Mouse (Mus musculus) heart, postnatal 4 days (tissue): ENCODE measurements around the gene Lgr4. TPM values are rescaled to one million over a fixed set of nuclear protein-coding genes. Genes with fewer than 3 reads are reported as not detected.

Source experiments
- DNase-seq: peaks from one replicate; pipeline ENCODE4 v3.0.0; 2021
- total RNA-seq, 2 experiments: library from RNA; stranded (reverse); gene quantifications; 2 replicates each; pipeline ENCODE4 v1.2.3; 2021

The Lgr4 gene
- total RNA-seq, 2 experiments from 2014 or later, result 44.6 to 49.1 TPM

DNA sequence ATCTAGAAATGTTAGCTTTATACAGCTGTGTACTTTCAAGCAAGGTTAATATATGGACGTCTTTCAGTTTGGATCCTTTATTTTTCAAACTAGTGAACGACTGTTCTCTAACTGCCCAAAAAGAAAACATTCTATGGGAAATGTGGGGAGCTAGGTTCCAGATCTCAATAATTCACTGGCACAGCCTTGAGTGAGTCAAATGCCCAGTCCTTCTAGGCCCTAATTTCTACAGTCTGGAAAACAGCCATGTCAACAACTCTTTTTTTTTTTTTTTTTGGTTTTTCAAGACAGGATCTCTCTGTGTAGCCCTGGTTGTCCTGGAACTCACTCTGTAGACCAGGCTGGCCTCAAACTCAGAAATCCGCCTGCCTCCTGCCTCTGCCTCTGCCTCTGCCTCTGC, 4.9 kb downstream of the Lgr4 start:
- no peak for DNase-seq

DNA sequence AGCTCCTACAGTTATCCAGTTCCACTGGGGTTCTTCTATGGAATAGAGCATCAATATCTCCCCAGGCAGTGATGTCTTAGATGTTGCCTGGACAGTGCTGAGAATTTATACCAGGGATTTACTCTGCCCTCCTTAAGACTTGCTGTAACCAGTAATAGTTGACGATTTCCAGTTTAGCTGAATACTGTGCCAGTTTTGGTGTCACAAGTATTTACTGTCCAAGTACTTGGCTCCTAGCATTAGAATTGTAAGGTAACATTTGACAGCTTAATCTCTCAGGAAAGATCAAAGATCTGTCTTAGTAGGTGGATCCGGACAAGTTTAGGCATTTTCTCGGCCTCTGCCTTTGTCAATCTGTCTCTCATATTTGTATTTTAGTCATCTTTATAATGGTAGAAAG, 5.6 kb downstream of the Lgr4 start:
- DNase-seq, result no peak

DNA sequence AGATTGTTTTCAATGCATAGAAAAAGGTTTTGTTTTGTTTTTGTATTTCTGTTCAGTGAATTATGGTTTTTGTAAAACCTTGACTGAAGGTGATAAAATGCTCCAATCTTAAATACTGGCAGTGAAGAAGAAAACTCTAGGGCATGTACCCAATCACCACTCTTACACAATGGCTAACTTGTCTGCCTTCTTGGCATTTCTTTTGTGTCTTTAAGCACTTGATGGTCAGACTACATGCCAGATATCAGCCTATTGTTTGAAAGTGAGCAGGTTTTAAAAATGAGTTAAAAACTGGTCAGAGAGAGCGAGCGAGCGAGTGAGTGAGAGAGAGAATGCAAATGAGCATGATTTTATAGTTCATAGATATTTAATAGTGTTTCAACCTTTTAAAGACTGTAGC, 6.5 kb downstream of the Lgr4 start:
- no peak for DNase-seq

DNA sequence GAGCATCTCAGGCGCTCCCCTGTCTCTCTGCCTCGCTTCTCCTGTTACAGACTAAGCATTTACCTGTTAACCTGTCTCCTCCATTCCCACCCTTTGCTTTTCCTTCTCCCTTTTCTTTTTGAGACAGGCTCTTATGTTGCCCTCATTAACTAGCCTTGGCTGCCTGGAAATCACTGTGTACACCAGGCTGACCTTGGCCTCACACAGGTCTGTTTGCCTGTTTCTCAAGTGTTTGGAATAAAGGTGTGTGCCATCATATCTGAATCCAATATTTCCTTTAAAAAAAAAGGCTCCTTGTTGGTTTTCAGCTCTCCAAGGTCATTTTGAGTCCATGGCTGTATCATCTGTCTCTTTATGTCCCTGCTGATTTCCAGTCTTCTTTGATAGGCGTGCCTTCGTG, 9.5 kb downstream of the Lgr4 start:
- DNase-seq, result no peak

DNA sequence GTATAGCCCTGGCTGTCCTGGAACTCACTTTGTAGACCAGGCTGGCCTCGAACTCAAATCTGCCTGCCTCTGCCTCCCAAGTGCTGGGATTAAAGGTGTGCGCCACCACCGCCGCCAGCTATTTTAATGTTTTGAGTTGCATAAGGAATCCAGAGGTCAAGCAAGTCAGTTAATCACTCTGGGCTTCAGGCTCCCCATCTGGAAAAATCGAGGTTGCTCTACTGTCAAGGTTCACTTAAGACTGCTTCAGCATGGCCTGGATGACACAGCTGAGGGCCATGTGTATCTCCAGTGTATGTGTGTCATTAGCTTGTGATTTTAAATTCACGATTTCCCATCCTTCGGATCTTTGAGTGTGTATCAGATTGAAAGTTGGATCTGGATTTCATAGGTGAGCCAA, 10.0 kb downstream of the Lgr4 start:
- DNase-seq, result no peak

DNA sequence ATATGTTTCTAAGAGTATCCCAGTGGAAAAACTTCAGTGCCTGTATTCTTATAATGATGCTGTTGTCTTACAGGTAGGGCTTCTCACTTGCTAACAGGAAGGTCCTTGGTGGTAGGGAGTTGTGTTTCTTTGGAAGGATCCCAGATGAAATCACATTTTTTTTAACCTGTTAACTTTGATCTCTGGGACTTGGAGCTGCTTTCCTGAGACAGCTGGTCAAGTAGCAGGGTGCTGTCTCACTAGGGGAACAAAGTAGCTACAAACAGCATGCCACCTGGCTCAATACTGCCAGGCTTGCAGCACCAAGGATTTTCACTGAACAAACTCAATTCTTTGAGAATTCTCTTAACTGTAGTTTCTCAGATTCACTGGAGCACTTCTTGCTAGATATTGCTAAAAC, 10.4 kb downstream of the Lgr4 start:
- no peak for DNase-seq

DNA sequence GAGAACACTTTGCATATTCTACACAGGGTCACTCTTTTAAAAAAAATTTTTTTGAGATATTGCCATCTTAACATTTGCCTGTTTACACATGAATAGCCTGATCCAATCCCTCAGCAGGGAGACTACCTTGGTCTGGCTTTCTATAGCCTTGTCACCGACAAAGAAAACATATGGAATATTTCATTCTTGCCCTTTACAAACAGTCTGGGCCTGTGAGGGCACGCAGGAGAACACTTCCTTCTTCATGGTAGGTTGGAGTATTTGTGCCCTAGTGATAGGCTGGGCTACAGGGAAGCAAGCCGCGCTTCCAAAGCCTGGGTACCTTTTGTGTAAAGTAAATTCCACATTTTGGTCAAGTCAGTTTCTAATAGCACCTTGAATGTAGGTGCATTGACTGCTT, 11.3 kb downstream of the Lgr4 start:
- no peak for DNase-seq

DNA sequence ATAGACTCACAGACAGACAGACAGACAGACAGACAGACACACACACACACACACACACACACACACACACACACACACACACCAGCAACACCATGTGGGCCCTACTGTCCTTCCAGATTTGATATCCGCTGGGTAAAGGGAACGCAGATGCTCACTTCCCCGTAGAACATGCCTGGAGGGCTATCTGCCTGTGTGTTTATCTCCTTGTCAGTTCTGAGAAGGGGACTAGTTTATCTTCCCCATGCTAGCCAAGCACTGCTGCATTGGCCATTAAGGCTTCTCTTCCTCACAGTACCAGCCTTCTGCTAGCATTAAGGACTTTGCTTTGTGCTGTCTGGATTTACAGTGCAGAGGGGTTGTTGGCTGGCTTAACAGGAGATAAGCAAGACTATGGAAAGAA, 11.8 kb downstream of the Lgr4 start:
- no peak for DNase-seq

DNA sequence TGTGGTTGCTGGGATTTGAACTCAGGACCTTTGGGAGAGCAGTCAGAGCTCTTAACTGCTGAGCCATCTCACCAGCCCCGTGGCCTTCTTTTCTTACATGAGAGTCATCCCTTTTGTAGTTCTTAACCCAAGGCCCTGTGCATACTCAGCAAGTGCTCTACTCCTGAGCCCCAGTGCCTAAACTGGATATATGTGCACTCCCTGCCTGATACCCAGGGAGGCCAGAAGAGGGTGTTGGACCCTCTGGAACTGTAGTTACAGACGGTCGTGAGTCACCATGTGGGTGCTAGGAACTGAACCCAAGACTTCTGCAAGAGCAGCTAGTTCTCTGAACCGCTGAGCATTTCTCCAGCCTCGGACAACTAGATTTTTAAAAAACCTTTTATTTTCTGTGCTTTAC, 12.9 kb downstream of the Lgr4 start:
- no peak for DNase-seq

DNA sequence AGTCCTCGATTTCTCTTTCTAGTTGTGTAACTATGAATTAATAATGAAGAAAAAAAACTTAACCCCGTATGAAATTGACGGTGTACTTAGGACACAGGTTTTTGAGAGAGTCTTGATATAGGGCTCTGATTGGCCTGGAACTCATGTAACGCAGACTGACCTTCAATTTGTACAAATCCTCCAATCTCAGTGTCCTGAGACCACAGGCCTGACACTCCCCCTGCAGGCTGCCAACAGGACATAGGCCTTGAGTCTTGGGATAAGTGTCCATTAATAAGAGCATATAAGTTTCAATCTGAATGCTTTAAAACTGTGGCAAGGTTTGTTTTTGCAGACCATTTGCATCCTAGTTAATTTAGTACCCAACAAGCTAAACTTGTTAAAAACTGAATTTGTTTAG, 13.3 kb downstream of the Lgr4 start:
- DNase-seq, result no peak

DNA sequence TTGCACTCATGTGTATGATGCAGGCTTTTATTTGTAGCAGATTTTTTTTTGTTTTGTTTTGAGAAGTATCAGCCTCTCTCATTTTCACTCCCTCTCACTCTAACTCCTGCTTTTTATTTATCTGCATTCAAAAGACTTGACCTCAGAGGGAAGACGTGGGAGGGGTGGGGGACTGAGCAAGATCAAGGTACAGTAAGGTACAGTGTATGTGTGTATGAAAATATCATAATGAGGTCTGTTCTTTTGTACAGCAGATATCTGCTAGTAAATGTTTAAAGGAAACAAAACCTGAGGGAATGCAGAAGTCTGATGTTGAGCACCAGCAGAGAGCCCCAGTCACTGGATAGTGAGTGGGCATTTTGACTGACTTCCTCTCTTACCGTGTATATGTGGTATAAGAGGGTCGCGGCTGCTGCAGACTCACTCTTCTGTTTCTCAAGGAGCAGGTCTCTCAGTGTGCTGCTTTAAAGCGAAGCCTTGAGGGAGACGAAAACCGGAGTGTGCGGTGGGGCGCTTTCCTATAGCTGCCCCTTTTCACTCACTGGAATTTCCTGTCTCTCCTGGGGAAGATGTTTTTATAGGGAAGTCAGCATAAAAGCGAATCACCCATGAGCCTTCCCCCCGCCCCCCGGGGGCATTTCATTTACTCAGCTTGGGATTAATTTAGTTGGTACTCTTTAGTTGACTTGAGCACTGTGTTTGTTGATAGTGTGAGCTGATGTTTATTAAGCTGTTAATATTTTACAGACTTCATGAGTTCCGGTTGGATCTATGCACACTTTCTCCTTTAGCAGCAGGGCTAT, 14.7 kb downstream of the Lgr4 start:
- DNase-seq, result no peak

DNA sequence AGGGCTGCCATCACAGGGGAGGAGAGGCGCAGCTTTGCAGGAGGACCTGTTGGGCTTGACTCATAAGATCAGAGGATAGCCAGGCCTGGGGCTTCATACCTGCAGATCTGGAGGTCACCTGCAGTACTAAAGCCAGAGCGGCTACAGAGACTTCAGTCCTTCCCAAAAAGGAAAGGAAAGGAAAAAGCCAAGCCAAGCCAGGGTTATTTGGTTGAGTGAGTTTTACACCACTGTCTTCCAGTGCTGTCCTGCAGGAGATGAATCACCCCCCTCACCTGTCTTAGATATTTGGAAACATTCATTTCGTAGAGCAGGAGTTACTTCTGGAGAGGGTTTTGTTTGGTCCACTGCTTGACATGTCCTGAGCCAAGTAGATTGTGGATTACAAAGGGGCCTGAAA, 15.7 kb downstream of the Lgr4 start:
- no peak for DNase-seq

DNA sequence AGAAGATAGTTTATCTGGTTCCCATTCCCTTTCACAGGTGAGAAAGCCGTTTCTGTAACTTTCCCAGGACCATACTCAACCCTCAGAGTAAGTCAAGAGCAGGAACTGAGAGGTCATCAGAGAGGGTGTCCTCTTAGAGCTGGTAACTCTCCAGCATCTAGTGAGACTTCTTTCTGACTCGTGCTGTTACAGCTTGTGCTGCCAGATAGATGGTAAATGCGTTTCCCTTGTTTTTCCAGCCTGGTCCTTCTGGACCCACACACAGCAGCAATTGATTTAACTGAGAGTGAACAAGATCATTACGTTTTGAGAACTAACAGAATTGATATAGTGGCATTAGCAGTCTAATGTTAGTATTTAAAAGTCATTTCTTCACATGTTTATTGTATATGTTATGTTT, 16.6 kb downstream of the Lgr4 start:
- DNase-seq, result no peak

DNA sequence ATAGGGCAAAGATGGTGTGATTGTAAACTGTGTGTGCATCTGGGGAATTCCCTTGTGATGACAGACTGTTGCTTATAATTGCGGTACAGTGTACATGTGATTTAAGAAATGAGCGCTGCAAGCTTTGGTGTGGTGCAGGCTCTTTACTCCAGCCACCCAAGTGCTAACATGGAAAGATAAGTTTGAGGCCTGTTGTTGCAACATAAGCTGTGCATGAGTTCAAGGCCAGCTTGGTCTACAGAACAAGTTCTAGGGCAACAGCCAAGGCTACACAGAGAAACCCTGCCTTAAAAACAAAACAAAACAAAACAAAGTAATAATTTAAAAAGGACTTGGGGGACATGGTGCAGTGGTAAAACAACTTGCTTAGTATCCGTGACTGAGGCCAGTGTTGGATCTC, 17.7 kb downstream of the Lgr4 start:
- no peak for DNase-seq

DNA sequence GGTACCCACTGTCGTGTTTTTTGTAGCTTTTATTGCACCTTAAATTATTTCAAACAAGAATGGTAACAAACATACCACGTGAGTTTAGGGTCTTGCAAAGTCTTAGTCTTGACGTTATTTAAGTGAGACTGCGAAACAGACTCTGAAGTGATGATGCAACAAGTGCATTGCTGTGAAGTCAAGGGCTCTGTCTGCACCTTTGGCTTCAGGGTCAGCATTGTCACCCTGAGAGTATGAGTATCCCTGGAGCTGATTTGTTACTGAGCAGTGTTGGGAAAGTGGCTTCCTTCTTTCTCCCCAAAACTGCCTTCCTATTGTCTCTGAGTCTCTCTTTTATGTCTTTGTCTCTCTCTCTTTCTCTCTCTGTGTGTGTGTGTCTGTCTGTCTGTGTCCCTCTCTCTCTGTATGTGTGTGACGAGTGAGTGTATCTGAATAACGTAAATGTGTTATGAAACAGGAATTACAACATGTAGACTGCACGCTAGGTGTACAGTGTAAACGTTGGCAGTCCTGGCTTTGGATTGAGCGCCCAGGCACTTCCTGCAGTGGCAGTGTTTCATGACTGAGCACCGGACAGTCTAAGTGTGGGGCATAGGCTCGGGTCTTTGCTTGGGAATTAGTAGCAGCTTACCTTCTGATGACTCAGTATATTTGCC, 18.4 kb downstream of the Lgr4 start:
- no peak for DNase-seq

DNA sequence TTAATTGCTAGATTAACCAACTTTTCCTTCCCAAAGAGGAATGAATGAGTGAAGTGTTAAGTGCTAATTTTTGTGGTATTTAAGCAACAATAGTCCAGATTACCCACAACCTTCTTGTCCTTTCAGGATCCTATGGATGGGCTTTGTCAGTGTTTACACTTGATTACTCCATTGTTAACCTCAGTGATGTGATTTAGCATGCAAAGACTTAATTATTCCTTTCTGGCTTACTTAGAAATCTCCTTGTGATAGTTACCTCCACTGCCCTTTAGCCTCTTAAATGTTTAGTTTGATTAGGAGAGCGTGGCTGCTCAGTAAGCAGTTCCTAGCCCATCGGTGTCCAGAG, 18.9 kb downstream of the Lgr4 start:
- no peak for DNase-seq

DNA sequence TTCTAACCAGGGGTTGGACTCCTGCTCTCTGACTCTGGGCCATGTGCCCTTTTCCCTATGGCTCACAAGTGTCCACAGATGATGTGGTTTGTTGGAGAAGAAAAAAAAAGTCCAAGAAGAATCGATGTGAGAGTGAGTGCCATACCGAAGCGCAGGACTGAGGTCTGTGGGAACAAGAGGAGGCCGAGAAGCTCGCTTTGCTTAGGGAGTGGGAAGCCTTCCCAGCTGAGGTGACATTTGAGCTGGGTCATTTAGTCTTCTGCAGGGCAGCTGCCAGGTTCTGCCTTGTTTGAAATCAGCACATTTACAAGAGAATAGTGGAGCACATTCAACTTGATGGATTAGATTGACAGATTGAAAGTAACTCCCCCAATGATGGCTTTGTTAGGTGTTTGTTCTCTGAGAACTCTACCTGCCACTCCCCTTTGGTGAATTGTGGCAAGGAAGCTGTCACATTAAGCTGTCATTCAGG, 24.6 kb downstream of the Lgr4 start:
- no peak for DNase-seq

DNA sequence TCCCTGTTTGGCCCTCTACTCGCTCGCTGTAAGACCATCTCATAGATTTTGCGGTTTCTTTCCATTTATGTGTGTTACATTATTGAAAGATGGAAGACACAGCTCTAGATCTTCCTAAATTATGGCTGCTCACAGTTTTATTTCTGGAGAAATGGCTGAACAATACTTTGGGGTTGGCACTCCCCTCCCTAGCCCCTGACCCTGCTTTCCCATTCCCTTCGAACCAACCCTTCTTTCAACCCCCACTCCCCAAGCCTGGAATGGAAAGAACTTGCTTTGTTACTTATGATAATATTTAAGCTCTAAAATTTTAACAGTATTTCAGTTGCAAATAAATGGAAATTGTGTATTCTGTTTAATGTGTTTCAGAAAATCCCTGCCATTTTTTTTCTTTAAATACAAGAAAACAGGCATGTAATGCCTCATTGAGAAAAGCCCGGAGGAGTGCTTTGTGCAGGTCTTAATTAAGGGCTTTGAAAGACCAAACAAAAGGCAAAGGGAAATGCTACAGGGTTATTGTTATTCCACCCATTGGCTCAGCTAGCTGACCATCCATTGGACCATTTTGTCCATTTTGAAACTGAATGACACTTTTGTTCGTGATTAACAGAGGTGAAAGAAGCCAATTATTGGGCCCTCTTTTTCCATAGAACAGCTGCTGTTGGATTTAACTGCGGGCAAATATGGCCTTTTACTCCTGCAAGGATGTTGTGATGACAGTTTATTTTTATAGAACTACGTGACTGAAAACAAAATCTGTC, 25.5 kb downstream of the Lgr4 start:
- DNase-seq, result no peak

DNA sequence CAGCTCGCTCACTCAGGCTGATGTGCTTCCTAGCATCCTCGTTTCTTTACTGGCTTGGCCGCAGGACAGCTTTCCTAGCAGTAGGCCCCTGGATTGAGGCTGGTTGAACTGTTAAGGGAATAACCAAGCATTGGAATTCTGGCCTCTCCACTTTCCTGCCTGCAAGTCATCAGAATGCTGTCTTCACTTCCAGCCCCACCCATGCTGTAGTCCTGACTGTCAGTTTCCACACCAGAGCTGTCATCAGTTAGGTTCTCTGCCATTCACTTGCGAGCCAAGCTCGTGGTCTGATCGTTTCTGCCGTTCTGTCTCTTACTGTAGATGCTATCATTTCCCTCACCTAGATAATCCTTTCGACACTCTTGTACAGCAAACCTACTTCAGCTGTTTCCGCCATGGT, 27.5 kb downstream of the Lgr4 start:
- peak; percentile 61 for DNase-seq

DNA sequence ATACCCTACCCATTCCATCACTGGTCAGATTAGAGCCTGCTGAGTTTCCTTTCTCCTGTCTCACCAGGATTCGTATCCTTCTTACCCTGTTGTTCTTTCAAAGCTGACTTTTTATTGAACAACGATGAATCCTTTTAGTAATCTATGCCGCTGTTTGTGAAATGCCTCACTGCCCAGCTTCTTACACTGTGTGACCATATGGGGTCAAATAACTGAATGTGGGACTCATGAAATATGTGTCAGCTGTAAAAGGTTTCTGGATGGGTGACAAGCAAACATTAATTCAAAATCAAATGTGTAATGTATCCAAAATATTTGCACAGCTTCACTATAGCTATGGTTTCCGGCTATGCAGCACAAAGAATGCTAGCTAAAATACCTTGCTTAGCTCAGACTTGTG, 28.1 kb downstream of the Lgr4 start:
- DNase-seq, result no peak

DNA sequence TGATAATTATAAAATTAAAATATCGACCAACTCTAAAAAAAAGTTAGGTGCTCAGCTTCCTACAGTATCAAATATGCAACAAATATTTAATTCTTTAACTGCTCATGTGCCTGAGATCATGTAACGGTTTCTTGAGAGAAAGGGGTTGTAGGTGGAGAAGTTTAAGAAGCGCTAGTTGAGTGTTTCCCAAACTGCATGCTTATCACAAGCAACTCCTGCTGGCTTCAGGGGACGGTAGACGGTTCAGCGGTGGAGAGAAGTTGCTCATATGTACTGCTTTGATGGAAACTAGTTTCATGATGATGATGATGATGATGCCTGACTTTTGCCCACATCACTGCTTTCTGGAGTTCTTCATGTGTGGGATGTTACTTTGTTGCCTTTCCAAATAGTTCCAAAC, 29.0 kb downstream of the Lgr4 start:
- DNase-seq, result no peak

DNA sequence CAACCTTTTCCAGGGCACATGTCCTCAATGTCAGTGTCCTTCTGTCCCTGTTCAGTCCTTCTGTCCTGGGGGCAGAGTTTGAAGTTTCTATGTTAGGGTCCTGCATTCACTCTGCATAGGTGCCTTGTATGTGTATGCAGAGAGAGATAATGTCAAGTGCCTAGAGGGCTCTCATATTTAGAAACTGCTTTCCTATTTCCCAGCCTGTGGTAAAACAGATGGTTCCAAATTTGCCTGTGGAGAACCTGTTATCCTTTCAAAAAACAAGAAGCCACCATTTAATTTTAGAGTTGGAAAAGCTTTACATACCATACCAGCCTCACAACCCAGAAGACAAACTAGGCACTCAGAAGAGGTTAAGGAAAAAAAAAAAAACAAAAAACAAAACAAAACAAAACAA, 32.1 kb downstream of the Lgr4 start:
- no peak for DNase-seq

DNA sequence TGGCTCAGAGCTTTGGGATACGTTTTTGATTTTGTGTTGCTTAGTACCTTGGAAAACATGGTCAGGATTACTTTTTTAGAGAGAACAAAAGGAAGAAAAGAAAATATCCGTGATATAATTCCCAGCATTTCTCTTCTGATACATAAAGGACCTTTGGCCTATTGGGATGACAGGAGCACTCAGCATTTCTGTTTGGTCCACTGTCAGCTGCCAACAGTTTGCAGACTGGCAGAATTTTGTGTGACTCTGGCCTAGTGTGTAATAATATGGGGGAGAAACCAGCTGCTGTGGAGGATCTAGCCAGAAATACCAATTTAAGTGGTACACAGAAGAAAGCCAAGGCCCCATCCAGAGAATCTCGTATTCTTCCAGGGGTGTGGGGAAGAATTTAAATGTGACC, 32.9 kb downstream of the Lgr4 start:
- no peak for DNase-seq

DNA sequence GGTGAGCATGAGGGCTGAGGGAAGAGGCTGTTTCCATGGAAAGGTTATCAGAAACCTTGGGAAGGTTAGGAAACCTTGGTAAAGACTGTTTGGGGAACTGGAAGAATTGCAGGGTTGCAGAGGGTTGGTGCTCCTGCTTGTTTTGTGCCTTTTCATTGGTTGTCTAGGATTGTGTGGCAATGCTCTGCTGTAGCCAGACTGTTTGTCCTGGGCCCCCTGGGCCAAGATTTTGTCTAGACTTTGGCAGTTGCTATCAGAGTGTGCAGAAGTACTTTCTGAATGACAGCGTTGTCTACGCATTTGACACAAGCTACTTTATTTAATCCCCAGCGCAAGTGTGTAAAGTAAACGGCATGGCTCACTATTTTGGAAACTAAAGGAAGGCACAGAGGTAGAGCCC, 33.6 kb downstream of the Lgr4 start:
- no peak for DNase-seq
